Mouse (Mus musculus) heart, adult 9 months (tissue): ENCODE results near the gene Cant1.
A peak's percentile ranks its signal among the peaks of the same experiment; 100 is the strongest.

Experiments
- DNase-seq, 2 experiments: peaks; one replicate each; pipeline ENCODE4 v3.0.0; 2022; ENCODE audit warnings: low spot score in 2 of 2

Gene Cant1

GRCm38 (mm10) chr11:118418834-118419504 is at the start of gene Cant1:
TSS of gene Cant1 (minus strand) at chr11:118419086.
- DNase-seq: peak; percentile 98 to 99

GRCm38 (mm10) chr11:118467441-118468035 is 48.7 kb upstream of the Cant1 start:
- no peak for DNase-seq

DNA sequence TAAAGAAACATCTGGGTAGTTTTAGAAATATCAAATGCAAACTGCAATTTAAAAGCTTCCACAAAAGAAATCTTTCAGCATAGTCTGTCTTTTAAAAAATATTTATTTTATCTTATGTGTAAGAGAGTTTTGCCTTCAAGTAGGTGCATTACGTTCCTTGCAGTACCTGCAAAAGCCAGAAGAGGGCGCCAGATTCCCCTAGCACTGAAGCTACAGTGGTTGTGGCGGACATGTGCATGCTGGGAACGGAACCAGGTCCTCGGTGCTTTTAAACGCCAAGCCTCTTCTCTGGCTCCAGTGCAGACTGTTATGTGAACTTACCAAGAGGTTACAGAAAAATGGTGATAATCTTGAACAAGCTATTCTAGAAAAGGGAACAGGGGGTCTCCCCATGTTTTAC is 41.4 kb upstream of the Cant1 start:
- DNase-seq: no peak

- DNase-seq: no peak
Observed at GRCm38 (mm10) chr11:118459536-118459935, 40.6 kb upstream of the Cant1 start.

- DNase-seq: peak; percentile 74 to 86
Observed at GRCm38 (mm10) chr11:118459051-118459450, 40.2 kb upstream of the Cant1 start.

DNA sequence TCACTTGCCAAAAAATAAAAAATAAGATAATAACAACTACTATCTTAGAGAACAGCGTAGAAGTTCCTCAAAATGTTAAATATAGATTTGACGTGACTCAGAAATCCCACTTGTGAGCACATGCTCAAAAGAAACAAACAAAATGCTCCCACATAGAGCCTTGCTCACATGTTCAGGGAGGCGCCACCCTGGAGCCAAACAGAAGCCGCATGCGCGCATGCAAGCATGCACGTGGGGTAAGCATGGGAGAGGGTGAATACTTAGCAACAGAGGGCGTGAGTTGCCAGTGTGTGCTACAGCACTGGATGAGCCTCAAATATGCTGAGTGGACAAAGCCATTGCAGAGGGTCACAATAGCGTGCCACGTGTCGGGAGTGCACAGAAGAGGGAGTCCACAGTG is 38.1 kb upstream of the Cant1 start:
- DNase-seq: peak; percentile 52 to 84

DNA sequence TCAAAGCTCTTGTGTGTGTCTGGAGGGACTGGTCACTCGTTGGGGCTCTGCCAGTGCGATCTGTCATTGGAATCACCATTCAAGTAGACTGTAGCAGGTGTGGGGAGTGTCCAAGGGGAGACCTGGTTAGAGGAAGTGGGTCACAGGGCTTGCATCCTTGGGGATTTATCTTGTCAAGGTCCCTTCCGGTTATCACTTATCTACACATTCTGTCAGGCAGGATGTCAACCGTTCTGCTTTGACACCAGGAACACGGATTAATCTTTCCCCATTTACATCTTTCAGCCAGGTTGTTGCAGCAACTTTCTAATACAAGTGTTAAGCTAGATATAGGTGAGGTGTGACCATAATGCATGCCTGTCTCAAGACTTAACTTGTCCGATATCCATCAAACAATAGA is 36.9 kb upstream of the Cant1 start:
- DNase-seq: no peak

GRCm38 (mm10) chr11:118453886-118454671 is 35.2 kb upstream of the Cant1 start:
- peak; percentile 56 to 71 for DNase-seq

DNA sequence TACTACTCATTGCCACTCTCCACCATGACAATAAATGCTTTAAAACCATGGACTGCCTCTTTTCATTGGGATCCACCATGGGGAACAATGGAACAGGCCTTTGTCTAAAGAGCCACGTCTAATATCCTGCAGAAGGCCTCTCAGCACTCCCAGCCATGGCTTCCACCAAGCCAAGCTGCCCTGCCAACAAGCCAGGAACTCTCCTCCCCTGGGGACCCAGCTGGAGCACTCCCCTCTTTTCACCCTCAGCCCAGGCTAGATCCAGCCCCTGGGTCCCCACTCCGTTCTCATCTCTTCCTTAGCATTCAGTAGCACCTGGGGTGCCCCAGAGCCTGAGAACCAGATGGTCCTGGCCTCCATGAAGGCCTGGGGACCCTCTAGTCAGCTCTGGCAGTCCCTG is 34.1 kb upstream of the Cant1 start:
- no peak for DNase-seq

- DNase-seq: no peak
Observed at GRCm38 (mm10) chr11:118451211-118451610, 32.3 kb upstream of the Cant1 start.

DNA sequence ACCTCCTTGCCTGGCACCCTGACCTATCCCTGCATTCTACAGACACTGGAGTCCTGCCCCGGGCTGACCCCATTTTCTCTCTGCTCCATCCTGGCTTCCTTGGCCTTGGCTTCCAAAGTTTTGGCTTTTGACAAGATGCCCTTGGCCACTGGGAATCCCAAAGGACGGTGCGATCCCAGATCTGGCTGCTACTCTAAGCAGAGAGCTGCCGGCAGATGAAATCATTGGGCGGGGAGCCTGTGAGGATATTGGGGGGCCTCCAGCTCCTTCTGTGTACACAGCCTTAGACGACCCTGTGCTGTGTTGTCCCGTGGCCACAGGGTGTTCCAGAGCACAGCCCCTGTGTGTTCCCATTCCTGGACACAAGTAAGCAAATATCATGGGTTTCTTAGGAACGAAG is 29.5 kb upstream of the Cant1 start:
- peak; percentile 82 to 84 for DNase-seq

GRCm38 (mm10) chr11:118447346-118447745 is 28.5 kb upstream of the Cant1 start:
- DNase-seq: no peak

DNA sequence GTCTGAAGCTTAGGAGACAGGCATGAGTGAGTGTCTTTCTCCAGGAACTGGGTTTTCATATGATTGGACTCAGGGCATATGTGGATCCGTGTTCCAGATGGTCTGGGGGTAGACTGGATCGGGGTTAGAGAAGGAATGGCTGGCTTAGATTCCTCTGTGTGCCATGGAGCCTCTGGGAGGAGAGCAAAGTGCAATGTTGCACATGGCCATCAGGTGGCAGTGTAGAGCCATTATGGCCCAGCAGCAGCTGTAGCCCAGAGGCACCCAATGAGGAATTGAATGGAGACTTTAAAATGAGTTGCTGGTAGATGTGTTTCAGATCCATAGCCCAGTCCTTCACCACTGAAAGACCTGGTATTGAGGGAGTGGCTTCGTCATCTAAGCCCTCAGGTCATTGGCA is 27.0 kb upstream of the Cant1 start:
- peak in 1 of 2 experiments; percentile 62 for DNase-seq

GRCm38 (mm10) chr11:118443201-118443970 is 24.5 kb upstream of the Cant1 start:
- DNase-seq: peak in 1 of 2 experiments; percentile 64

- DNase-seq: no peak
Observed at GRCm38 (mm10) chr11:118442691-118443090, 23.8 kb upstream of the Cant1 start.

GRCm38 (mm10) chr11:118438665-118439414 is 20.0 kb upstream of the Cant1 start:
- no peak for DNase-seq

- DNase-seq: no peak
Observed at GRCm38 (mm10) chr11:118436471-118436935, 17.6 kb upstream of the Cant1 start.

GRCm38 (mm10) chr11:118434093-118434492 is 15.2 kb upstream of the Cant1 start:
- DNase-seq: no peak

- DNase-seq: peak; percentile 71
Observed at GRCm38 (mm10) chr11:118433398-118433868, 14.5 kb upstream of the Cant1 start.

DNA sequence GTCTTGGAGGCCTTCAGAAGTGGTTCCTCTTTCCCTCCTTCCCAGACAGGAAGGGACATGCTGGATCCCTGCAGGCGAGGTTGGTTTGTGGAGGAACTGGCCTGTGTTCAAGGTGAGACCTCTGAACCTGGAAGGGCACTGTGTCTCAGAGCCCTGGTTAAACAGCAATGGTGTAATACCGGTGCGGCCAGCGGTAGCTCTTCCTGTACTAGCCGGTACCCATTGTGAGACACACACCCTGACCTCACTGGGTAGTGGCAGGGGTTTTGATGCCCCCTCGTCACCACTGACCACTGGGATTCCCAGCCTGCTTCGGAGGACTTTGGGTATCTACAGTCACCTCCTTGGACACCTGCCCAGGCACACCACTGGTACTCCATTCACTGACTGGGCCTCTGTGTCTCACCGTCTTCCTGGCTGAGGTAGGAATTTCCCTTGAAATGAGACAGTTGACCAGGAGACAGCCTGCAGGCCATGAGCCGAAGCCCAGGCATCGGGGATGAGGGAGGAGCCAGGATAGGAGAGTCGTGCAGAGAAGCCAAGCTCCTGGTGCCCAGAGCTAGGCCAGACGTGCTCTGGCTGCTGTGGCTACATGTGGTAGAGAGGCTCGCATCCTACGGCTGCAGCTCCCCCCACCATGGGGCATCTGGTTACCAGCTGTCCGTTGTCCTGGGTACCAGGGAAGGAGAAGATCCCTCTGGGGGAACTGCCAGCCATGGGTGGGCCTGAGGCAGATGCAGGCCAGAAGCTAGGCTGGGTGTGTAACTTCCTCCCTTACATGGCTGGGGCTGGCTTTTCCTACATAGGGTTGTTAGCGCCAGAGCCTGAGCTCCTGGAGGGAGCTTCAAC is 12.4 kb upstream of the Cant1 start:
- no peak for DNase-seq
